Mouse (Mus musculus): Measurements from ENCODE around the gene Cd19.
A peak's percentile ranks its signal among the peaks of the same experiment; 100 is the strongest.

The Cd19 gene

DNA sequence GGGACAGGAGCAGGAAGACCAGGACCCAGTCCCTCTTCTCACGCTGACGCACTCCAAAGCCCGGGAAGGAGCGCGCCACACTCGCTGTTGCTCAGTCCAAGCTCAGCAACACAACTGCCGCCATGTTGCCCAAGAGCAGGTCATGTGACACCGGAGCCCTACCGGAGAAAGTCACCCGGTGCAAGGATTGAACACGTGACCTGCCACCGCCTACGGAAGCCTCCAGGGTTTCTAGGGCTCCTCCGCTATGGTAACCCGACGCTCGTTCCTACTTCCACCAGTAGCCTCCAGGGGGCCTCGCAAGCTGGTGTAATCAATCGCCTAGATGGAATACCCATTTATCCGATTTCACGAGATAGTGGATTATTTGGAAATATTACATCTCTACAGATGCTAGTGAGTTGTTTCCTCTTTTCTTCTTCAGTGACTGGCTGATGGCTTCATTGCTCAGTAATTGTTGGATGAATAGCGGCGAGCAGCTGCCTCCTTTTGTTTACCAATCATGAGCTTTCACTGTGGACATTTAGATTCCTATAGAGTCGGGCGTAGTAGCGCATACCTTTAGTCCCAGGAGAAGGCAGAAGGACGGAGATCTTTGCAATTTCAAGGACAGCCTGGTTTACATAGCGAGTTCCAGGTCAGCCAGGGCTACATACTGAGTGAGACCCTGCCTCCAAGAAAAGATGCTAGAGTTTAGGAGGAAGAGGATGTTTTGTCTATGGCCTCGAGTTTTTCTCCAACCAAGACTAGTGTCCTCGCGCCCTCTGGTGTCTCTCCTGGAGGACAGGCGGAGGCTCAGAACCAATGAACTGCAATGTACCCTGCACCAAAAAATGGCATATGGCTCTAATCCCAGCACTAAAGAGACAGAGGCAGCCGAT lies 37.2 kb downstream of the Cd19 start, which contains the start of gene Spns1:
Spns1 (minus strand) TSS at position 173 of the 881 bp plus-strand sequence.
- DNase-seq (ENCODE audit: low spot score): peak; percentile 98

DNA sequence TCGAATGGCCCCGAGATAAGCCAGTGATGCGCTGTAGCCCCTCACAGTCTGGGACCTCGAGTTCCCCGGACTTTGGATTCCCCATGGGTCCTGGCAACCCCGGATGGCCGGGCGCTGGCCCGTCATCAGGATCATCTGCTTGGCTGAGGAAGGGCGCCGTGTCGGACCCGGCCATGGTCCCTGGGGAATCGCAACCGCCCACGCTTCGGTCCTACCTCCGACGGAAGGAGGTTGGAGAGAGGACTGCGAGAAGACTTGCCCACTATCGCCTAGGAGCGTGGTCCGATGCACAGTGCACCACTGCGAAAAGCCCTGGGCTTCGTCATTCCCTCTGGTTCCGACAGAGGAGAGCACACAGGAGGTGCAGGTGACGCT lies 37.8 kb downstream of the Cd19 start:
- no peak for DNase-seq (ENCODE audit: low spot score)

DNA sequence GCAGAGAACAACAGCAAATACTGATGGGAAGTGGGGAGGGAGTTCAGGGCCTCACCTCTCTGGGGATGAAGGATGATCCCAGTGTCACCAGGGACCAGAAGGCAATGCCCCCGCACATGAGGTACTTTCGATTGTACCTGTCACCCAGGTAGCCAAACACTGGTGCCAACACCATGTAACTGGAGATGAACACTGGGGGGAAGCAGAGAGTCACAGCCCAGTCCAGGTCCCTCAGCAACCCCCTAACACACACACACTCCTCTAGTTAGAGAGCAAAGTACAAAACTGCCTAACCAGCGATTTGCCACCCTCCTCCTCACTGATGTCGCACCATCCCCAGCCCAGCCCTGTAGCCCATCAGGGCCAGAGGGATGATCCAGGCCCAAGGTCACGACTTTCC lies 39.7 kb downstream of the Cd19 start:
- DNase-seq (ENCODE audit: low spot score): no peak

DNA sequence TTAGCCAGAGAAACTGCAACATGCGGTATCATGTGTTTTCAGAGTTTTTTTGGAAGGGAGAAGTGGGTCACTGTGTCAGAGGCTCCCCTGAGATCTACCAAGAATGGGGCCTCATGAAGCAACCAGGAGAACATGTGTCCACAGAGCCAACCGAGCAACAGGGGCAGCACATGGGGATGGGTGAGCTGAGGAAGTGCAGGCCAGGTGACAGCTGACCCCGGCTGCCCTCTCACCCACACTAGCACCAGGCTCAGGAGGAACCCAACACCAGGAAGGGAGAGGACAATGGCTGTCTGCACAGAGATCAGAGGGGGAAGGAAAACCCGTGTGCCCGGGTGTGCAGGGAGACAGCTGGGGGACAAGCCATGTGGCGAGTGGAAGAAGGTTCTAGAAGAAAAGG lies 40.2 kb downstream of the Cd19 start:
- no peak for DNase-seq (ENCODE audit: low spot score)

DNA sequence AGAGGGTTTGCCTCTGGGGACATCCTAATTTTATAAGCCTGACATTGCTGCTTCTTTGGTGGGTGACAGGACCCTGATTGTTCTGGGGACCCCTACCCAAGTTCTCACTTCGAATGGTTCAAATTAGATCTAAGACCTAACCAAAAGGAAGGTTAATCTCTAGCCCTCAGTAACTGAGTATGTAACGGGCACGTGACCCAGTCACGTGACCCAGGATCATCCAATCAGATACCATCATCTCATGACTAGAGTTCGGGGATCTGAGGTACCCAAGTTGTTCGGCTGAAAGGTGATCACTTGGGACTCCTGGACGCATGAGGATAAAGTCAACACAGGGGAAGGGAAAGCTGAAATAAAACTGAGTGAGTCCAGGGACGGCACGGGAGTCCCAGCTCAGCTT lies 41.7 kb downstream of the Cd19 start:
- DNase-seq (ENCODE audit: low spot score): no peak

- DNase-seq (ENCODE audit: low spot score): no peak
Observed at GRCm38 (mm10) chr7:126369393-126369792, 45.3 kb downstream of the Cd19 start, which contains the start of gene Lat. Gene Lat (minus strand): TSS chr7:126369570.

- DNase-seq (ENCODE audit: low spot score): no peak
Observed at GRCm38 (mm10) chr7:126368367-126368766, 46.3 kb downstream of the Cd19 start.

DNA sequence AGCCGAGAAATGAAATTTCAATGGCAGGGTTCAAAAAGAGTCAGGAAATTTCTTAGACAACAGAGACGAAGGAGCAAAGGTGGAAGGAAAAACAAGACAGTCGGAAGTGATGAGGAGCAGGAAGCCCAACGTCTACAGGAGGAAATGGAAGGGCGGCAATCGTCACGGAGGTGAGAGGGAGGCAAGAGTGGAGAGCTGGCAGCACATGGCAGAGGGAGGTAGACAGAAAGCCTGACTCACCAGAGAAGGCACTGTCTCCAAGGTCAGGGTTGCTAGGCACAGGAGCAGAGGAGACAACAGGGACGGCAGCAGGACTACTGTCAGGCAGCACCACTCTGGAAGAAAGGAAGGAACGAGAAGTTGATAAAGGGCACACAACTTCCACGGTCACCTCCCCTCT lies 47.1 kb downstream of the Cd19 start:
- DNase-seq (ENCODE audit: low spot score): no peak

DNA sequence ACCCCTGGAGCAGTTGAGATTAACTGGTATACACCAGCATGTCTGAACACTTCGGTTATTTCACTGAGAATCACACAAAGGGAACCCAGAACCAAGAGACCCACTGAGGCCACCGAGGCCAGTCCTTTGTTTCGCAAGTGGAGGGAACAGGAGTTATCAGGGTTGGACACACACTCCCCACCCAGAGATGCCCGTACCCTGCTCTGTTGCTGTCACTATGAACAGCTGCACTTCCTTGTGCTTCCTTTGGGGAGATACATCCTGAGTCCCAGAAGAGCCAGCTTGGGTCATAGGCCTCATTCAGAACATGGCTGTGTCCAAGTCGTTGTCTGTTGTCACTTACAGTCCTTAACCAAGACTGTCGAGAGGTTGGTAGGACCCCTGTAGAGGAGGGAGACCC lies 51.7 kb downstream of the Cd19 start:
- no peak for DNase-seq (ENCODE audit: low spot score)

GRCm38 (mm10) chr7:126359049-126359448 lies 55.6 kb downstream of the Cd19 start:
- DNase-seq (ENCODE audit: low spot score): no peak

Data from embryo, embryonic 10 days (tissue).